Mouse (Mus musculus): Measurements from ENCODE around the gene Ngb.

Ngb gene

GRCm38 (mm10) chr12:87102165-87102631 lies at the start of gene Ngb:
TSS of gene Ngb (minus strand) at chr12:87102539.
- DNase-seq (ENCODE audit: low spot score): no peak

- no peak for DNase-seq (ENCODE audit: low spot score)
These were observed 47.1 kb upstream of the Ngb start for GRCm38 (mm10) chr12:87149471-87149870.

- DNase-seq (ENCODE audit: low spot score): peak; percentile 18
These were observed 45.8 kb upstream of the Ngb start for GRCm38 (mm10) chr12:87148136-87148535.

GRCm38 (mm10) chr12:87147395-87148089 lies 45.2 kb upstream of the Ngb start, which contains the start of gene Pomt2:
TSS of gene Pomt2 (minus strand) at chr12:87147968.
- peak; percentile 89 for DNase-seq (ENCODE audit: low spot score)

- DNase-seq (ENCODE audit: low spot score): peak; percentile 81
These were observed 44.6 kb upstream of the Ngb start, which contains the start of gene Gstz1 for GRCm38 (mm10) chr12:87146966-87147365. TSS of gene Gstz1 (plus strand) at chr12:87147165.

- DNase-seq (ENCODE audit: low spot score): no peak
These were observed 39.8 kb upstream of the Ngb start for GRCm38 (mm10) chr12:87142156-87142555.

GRCm38 (mm10) chr12:87138768-87139167 lies 36.4 kb upstream of the Ngb start:
- no peak for DNase-seq (ENCODE audit: low spot score)

GRCm38 (mm10) chr12:87138342-87138701 lies 36.0 kb upstream of the Ngb start:
- DNase-seq (ENCODE audit: low spot score): no peak

GRCm38 (mm10) chr12:87137439-87138341 lies 35.4 kb upstream of the Ngb start:
- DNase-seq (ENCODE audit: low spot score): no peak

- no peak for DNase-seq (ENCODE audit: low spot score)
These were observed 30.4 kb upstream of the Ngb start for GRCm38 (mm10) chr12:87132784-87133183.

- no peak for DNase-seq (ENCODE audit: low spot score)
These were observed 29.9 kb upstream of the Ngb start for GRCm38 (mm10) chr12:87132210-87132609.

GRCm38 (mm10) chr12:87131619-87132018 lies 29.3 kb upstream of the Ngb start:
- DNase-seq (ENCODE audit: low spot score): no peak

- DNase-seq (ENCODE audit: low spot score): no peak
These were observed 28.8 kb upstream of the Ngb start for GRCm38 (mm10) chr12:87131181-87131580.

GRCm38 (mm10) chr12:87130224-87130623 lies 27.9 kb upstream of the Ngb start:
- no peak for DNase-seq (ENCODE audit: low spot score)

GRCm38 (mm10) chr12:87127256-87127655 lies 24.9 kb upstream of the Ngb start:
- DNase-seq (ENCODE audit: low spot score): no peak

GRCm38 (mm10) chr12:87121918-87122589 lies 19.7 kb upstream of the Ngb start:
- no peak for DNase-seq (ENCODE audit: low spot score)

GRCm38 (mm10) chr12:87107357-87107977 lies 5.1 kb upstream of the Ngb start:
- DNase-seq (ENCODE audit: low spot score): no peak

- no peak for DNase-seq (ENCODE audit: low spot score)
These were observed 2.5 kb upstream of the Ngb start for GRCm38 (mm10) chr12:87104796-87105195.

GRCm38 (mm10) chr12:87103471-87103870 lies 1.1 kb upstream of the Ngb start:
- no peak for DNase-seq (ENCODE audit: low spot score)

- no peak for DNase-seq (ENCODE audit: low spot score)
These were observed 2.0 kb downstream of the Ngb start for GRCm38 (mm10) chr12:87100331-87100730.

- DNase-seq (ENCODE audit: low spot score): no peak
These were observed 8.7 kb downstream of the Ngb start for GRCm38 (mm10) chr12:87093671-87094070.

- DNase-seq (ENCODE audit: low spot score): no peak
These were observed 9.1 kb downstream of the Ngb start for GRCm38 (mm10) chr12:87093249-87093648.

All from left cerebral cortex, adult 11 months (tissue).